Mouse (Mus musculus): Measurements from ENCODE around the gene Anxa6.
"Not testable (repeated sequence)": the region's sequence is repeated elsewhere in the genome, so short reads cannot be mapped to it uniquely, and the experiment has no call there.

Gene Anxa6

DNA sequence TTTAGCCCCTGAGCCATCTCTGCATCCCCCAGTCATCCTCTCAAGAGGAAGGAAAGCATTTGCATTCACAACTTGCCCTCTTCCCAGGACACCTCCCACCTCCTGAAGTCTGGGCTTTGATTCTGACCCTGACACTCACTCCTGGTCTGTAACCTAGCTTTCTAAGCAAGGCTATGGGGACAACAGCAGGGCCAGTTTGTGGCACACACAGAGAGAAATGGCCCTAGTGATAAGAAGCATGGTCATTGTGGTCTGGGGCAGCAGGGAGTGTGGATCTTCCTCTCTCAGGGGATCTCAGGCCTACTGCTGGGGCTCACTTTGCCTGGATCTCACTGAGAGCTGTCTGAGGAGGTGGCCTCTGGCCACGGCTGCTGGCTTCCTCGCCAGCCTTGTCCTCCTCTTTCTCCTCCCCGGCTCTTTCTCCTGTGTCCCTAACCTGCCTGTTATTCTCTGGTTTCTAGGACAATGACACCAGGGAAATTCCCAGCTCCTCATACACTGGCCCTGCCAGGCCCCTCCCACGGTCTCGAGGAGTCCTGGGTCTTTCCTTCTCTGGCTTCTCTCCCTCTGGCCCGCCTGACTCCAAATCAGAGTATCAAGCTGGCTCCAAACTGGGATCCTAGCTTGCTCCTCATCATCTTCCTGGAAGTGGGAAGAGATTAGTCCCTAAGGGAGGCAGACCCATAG is 71.9 kb downstream of the Anxa6 start:
- DNase-seq (ENCODE audit: low spot score in 2 of 2), result no peak

DNA sequence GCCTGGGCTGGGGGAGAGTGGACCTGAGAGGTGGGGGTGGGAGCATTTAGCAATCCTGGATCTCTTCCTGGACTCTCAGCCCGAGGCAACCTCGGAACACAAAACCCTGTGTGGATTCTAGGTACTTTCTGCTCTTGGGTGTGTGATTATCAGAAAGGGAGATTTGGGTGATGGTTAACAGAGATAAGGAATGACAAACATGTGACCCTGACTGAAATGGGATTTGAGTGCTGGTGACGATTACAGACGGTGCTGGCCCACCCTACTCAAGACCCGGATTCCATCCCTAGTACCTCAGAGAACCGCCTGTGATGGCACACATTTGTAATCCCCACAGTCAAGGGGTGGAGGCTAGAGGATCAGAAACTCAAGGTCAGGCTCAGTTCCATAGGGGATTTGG is 73.0 kb downstream of the Anxa6 start:
- DNase-seq (ENCODE audit: low spot score in 2 of 2), result no peak

DNA sequence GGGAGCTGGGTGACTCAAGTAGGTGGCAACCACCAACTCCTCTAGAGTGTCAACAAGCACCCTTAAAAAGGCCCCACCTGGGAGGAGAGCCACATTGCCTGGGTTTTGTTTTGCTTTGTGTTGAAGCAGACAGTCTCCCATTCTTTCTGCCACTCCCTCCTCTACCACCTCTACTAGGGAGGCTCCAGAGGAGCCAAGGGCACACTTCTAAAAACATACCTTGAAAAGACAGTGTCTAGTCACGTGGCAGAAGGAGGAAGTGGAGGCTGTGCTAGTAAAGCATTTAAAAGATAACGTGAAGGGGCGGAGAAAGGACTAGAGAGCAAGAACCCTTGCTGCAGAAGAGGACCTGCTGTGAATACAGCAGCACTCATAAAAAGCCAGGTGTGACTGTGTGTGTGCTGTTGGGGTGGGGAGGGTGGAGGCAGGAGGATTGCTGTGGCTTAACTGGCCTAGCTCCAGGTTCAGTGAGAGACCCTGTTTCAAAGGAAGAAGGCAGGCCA is 74.6 kb downstream of the Anxa6 start:
- DNase-seq (ENCODE audit: low spot score in 2 of 2), result no peak

DNA sequence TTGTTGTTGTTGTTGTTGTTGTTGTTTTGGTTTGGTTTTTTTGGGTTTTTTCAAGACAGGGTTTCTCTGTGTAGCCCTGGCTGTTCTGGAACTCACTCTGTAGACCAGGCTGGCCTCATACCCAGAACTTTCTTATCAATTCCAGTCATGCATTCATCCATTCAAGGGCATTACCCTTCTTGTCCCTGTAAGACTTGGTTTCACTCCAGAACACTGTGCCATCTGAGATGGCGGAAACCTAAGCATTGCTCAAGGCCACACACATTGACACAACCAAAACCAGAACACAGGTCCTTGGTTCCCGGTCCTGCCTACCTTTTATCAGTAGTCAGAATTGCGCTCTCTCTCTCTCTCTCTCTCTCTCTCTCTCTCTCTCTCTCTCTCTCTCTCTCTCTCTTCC is 75.5 kb downstream of the Anxa6 start:
- DNase-seq (ENCODE audit: low spot score in 2 of 2), result not testable (repeated sequence)

DNA sequence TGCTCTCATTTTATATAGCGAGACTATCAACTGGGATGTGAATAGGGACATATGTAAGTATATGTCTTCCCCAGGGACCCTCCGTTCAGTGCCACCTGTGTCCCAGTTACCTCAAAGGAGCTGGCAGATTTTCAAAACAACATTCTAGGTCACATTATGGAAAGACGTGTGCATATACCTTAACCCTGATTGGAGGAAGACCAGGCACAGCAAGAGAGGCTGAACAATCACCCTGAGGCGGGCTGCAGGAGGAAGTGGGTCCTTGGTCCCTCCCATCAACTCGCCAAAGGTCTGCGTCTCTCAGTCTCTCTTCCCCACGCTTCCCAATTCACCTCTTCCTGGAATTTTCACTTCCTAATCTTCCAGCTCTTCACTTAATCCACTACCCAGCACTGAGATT is 76.3 kb downstream of the Anxa6 start:
- no peak for DNase-seq (ENCODE audit: low spot score in 2 of 2)

DNA sequence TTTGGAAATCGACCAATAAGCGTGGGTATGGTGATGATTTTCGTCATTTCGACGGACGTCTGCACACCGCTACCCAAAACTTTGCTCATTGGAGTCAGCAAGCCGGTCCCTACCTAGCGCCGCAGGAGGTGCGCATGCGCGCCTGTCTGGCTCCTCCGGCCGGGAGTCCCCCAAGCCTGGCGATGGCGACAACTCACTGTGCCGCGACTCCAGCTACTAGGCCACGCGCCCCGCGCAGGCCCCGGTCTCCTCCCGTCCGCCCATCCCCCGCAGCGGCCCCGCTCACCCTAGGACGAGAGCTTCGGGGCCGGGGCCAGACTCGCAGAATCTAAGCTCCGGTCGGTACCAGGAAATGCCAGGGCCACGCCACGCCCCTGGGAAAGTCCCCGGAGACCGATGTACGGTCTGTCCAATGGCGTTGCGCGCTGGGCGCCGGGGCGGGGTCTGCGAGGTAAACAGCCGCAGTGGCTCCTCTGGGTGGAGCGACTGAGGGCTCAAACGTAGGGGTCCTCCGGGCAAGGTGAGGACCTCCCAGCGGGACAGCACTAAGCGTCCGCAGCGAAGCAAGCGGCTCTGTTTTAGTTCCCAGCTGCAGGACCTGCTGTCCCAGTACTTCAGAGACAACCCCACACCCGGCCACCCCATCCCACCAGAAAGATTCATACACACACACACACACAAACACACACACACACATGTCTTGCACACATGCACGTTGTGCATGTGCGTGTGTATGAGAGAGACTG is 77.3 kb downstream of the Anxa6 start:
- DNase-seq (ENCODE audit: low spot score in 2 of 2), result peak; percentile 96

DNA sequence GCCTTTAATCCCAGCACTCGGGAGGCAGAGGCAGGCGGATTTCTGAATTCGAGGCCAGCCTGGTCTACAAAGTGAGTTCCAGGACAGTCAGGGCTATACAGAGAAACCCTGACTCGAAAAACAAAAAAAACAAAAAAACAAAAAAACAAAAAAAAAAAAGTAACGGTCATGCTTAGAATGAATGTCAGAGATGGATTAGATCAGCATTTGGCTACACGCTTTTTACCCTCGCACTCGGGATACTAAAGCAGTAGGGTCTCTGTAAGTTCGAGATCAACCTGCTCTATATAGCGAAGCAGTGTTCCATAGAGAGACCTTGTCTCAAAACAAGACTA is 77.9 kb downstream of the Anxa6 start:
- DNase-seq (ENCODE audit: low spot score in 2 of 2), result not testable (repeated sequence)

DNA sequence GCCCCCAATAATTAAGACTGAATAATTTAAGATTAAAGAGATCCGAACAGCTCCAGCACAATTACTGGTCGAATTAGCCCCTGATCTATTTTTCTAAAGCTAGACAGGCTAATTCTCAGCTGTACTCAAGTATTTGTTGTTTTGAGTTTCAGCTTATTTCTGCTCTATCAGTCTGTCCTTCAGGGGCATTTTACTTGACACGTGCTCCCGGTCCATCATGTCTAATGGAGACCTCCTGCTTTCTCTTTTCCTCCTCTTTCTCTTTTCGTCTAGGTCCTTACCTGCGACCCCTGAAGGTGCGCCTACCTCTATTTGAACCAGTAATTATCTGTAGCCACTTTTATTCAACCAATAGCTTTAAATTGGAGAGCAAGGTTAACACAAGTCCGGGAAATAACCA is 78.5 kb downstream of the Anxa6 start:
- DNase-seq (ENCODE audit: low spot score in 2 of 2), result no peak

DNA sequence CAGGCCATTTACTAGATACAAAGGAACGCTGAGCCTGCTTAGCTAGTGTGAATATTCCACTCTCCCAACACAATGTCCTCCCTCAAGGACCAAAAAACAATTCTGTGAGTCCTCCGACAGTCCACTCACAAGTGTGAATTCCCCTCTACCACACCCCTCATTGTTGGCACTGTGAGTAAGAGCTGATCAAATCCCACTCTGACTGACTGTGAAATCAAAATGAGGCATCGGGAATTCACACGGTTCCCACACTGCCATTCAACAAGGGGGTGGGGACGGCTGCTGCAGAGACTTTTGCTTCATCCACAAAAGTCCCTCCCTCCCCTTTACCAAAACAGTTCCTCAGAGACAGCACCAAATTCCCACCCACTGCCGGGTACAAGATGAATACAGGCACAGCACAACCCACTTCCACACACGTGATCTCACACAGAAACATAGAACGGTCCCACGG is 79.2 kb downstream of the Anxa6 start:
- DNase-seq (ENCODE audit: low spot score in 2 of 2), result no peak

DNA sequence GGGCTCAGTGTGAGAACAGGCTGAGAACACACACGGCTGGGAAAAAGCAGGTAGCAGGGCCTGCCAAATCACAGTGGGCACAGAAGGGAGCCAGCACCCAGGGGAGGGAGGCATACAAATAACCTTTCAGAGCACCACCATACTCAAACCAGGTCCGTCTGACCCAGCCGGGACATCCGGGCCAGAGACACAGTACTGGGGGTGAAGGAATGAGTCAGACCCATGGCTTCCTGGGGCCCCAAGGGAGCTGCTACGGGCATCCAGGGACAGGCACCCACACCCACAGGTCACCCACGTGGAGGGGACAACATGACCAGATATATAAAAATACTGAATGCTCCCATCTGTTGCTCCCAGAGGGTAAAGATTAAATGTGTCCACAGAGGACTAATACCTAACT is 80.6 kb downstream of the Anxa6 start:
- no peak for DNase-seq (ENCODE audit: low spot score in 2 of 2)

DNA sequence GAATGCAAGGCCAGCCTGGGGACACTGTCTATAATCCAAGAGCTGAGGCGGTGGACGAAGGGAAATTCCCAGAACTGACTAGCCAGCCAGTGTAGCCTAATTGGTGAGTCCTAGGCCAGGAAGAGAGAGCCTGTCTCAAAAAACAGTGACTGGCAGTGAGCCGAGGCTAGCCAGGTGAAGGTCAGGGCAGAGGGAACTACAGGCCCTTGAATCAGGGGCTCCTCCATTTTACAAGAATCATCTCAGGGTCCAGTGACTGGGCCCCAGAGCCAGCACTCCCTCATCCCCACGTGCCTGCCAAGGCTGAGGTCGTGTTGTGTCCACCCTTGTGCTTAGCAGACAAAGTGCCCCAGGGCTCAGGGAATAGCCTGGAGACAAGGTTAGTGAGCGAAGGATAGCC is 82.6 kb downstream of the Anxa6 start:
- no peak for DNase-seq (ENCODE audit: low spot score in 2 of 2)

DNA sequence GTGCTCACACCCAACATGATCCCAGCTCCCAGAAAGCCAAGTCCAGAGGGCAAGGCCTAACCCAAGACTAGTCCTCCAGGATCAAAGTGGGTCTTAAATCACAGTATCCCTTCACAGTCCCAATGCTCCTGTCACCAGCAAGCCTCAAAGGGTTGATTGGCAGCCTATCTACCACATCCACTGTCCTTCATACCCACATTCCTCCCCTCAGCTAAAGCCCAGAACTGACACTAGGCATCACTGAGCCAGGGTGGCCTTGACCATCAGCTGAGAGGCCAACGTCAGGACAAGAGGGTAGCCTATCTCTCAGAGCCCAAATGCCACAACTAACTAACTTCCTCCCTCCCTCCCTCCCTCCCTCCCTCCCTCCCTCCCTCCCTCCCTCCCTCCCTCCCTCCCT is 83.5 kb downstream of the Anxa6 start:
- DNase-seq (ENCODE audit: low spot score in 2 of 2), result no peak

DNA sequence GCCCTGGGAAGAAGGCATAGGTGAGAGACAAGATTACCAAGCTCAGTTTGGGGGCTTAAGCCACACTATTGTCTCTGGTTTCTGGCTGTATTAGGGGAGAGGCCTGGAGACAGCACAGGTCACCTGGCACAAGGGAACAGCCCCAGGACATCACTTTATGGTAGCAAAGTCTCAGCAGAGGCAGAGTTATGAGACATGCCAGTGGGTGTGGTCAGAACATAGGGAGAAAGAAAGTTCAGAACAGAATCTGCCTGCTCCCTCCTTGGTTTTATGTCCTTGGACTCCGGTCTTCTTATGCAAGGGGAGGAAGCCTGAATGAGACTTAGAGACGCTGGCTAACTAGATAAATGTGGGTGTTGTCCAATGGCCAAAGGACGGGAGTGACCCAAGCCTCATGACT is 88.5 kb downstream of the Anxa6 start:
- no peak for DNase-seq (ENCODE audit: low spot score in 2 of 2)

DNA sequence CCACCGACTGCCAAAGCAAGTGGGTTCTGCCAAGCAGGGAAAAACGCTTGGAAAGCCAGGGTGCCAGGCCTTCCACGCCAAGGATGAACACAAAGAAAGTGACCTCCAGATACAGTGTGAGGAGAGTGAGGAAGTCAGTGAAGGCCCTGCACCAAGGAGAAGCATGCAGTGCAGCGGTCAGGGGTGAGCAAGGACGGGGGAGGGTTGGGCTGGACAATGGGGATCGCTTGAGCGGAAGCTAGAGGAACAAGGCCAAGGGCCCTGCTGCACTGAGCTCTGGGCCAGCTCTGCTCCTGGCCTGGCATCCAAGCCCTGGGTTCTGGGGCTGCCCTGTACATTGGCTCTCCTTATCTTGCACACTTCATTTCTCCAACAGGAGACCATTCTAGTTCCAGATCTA is 93.2 kb downstream of the Anxa6 start:
- DNase-seq (ENCODE audit: low spot score in 2 of 2), result no peak

DNA sequence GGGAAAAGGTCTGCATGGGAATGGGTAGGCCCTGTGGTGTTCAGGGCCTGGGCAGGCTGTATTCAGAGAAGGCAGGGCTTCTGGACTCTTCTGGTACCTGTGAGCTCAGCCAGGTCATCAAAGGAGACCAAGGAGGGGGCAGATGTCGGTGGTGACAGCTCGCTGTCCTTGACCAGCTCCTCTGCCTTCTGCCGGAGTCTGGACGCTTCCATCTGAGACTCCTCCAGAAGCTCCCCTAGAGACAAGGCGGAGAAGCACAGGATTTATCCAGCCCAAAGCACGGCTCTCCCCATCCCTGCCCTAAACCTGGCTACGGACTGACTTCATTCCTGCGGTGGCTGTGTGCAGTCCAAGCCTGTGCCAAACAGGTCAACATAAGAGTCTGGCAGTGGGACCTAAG is 93.7 kb downstream of the Anxa6 start:
- no peak for DNase-seq (ENCODE audit: low spot score in 2 of 2)

DNA sequence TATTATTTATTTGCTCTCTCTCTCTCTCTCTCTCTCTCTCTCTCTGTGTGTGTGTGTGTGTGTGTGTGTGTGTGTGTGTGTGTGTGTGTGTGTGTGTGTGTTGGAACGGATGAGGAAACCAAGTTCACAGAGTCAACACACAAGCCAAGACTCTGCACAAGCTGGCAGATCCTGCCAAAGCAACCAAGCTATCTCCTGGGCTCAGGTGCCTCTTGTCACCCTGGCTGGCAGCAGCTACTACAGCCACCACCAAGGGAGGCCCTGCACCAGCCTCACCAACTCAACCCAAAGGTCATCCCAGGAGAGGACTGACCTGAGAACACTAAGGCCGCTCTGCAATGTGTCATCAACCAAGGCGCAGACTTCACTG is 96.5 kb downstream of the Anxa6 start:
- no peak for DNase-seq (ENCODE audit: low spot score in 2 of 2)

DNA sequence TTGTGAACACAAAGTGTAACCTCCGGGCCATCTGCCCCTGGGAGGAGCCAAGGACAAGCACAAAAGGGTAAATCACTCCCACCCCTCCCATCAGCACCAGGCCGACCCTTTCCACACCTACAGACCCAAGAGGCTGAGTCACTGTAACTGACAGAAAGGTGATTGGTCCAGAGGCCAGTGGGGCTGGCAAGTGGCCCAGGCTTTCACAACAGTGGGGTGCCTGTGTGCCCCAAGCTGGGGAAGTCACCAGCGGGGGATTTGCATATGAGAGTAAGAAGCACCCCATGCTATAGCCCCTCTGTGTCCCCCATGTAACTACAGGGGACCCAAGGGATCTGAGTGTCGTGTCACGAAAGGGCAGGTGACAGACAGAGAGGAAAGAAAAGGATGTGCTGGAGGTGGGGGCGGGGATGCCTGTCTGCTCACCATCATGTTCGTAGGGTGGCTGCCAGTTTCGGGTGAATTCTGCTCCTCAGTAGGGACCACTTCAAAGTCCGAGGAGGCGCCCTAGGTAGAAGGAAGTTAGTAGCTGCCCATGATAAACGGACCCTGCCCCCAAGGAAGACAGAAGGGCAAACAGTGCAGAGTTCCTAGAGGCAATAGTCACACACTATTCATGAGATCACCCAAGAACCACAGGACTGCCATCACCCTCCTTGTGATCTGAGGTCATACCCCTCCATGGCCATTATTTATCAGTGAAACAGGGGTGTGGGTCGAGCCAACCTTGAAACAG is 97.0 kb downstream of the Anxa6 start:
- DNase-seq (ENCODE audit: low spot score in 2 of 2), result no peak

DNA sequence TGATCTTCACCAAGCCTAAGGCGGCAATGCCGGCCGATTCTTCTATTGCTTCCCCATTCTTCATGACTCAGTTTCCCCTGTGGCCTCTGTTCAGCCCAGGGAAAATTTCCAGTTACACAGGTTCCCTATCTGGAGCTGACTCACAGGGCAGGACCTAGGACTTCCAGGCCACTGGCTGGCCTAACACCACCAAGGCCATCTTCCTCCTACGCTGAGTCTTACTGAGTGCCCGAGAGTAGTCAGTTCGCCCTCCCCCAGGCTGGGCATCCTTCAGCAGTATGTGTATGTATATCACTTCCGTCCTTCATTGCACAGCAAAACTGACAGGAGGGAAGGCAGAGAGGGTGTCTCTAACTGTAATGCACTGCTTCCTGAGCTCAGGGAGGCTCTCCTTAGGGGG is 99.0 kb downstream of the Anxa6 start:
- no peak for DNase-seq (ENCODE audit: low spot score in 2 of 2)

DNA sequence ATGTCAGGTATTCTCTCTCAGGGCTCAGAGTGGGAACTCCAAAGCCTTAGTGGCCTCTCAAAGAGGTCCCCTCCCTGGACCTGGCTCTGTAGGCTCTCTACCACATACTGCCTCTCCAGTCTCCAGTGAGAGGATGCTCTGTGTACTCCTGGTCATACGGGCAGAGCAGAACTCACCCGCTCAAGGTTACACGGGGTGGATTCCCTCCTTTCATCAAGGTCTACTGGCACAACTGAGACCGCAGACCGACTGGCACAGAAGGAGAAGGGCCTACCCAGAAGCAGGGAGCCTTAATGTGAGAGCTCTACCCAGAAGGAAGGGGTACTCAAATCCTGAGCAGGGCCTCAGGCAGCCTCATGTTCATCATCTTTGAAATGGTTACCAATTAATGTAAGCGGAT is 100.7 kb downstream of the Anxa6 start:
- DNase-seq (ENCODE audit: low spot score in 2 of 2), result no peak

DNA sequence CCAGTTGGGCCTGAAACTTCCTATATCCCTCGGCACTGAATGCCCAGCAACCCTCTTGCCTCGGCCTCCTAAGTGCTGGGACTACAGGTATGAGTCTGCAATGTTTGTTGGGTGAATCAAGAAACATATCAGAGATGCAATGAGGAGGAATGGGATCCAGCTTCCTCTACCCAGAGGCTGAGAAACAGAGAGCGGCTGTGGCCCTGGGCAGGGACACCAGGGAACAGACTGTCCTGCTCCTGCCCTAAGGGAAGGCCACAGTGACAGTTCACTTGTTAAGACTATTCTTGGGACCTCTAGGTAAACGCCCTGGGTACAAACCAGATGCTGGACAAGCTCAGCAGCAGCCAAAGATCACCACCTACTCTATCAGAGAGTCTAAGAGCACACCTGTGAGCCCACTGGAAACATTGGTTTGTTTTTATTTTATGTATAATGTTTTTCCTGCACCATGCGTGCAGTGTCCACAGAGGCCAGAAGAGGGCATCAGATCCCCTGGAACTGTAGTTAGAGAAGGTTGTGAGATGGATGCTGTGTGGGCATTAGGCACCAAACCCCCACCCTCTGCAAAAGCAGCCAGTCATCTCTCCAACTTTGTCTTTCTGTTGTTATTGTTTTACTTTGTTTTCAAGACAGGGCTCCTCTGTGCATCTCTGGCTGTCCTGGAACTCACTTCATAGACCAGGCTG is 101.7 kb downstream of the Anxa6 start:
- DNase-seq (ENCODE audit: low spot score in 2 of 2), result peak in 1 of 2 experiments; percentile 55

DNA sequence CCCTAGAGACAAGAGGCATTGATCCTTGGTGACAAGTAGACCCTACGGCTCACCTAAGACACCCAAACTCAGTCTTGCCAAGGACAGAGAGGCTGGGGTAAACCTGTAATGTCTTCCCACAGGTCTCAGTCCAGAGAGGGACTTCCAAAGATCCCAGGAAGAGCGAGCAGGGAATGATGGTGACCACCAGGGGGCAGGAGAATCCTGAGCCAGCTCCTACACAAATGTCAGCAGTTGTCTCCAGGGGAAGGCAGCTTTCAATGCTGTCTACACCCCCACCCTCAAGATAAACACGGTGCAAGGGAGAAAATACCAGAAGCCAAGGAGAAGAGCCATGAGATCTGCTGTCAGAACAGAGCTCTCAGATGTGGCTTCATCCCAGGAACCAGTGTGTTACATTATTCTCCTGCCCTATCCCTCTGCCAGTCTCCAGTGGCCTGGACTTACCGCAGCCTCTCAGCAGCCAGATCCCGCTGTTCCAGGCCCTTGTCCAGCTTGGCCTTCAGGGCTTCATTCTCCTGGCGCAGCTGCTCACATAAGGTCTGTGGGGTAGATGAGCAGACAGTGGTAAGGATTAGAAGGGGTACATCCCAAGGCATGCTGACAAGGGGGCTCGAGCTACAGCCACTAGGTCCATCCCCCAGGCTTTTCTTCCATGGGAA is 102.8 kb downstream of the Anxa6 start:
- DNase-seq (ENCODE audit: low spot score in 2 of 2), result peak in 1 of 2 experiments; percentile 63

DNA sequence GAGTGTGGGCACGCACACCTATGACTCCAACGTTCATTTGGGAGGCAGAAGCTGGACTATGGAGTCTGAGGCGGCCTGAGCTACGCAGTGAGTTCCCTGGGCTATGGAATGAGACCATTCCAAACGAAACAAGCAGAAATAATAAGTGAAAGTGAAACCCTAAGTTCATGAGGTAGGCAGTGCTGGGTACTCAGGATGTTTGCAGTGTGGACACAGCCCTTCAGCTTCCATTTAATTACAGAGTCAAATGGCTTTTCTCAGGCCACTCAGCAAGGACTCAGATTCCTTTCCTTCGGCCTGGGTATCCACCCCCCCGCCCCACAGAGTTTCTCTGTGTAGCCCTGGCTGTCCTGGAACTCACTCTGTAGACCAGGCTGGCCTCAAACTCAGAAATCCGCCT is 103.5 kb downstream of the Anxa6 start:
- no peak for DNase-seq (ENCODE audit: low spot score in 2 of 2)

All from cerebellum, postnatal 4 days (tissue).